Mouse (Mus musculus): Measurements from ENCODE around the gene Rps6ka5. TPM values are rescaled to one million over a fixed set of nuclear protein-coding genes. Genes with fewer than 3 reads are reported as not detected.

Rps6ka5 gene
- polyA plus RNA-seq, 1 experiment from 2014 or later, result 5.8 TPM

GRCm38 (mm10) chr12:100739011-100739570, 12.3 kb upstream of the Rps6ka5 start:
- Histone ChIP-seq H3K4me3 (ENCODE audit: control insufficient read depth in 1 of 2, insufficient read depth in 1 of 2, low read depth in 1 of 2, low read length in 2 of 2) (no peak overlapping the region), H3K36me3 (ENCODE audit: control insufficient read depth, insufficient read depth, low read length) (no peaks in the 10 kb centered on the region), H3K27ac (replicated peaks in 1 of 2; ENCODE audit: control insufficient read depth in 1 of 2, insufficient read depth in 1 of 2, low read depth in 2 of 2, low read length in 2 of 2) (no peak overlapping the region), H3K4me1 (ENCODE audit: control insufficient read depth in 2 of 2, insufficient read depth in 2 of 2, low read length in 2 of 2) (no peaks in the 10 kb centered on the region), H3K9me3 (ENCODE audit: control insufficient read depth, low read length) (0 out of 2 replicates have a peak, but pooled peaks cover 4% of the 10 kb centered on the region), H3K27me3 (ENCODE audit: control insufficient read depth, insufficient read depth, low read length) (no peaks in the 10 kb centered on the region), H3K9ac (ENCODE audit: low read length) (no peak overlapping the region), H3K4me2 (ENCODE audit: low read length) (no peak overlapping the region)
- 73% methylated on average over 4 of the region's 4 CpGs for WGBS
- no peak for ATAC-seq (ENCODE audit: insufficient number of reproducible peaks, insufficient read depth, low FRiP score, low read depth)

GRCm38 (mm10) chr12:100738498-100738897, 11.7 kb upstream of the Rps6ka5 start:
- no peak overlapping the region for H3K27ac ChIP-seq (replicated peaks in 1 of 2; ENCODE audit: control insufficient read depth in 1 of 2, insufficient read depth in 1 of 2, low read depth in 2 of 2, low read length in 2 of 2)
- no peak overlapping the region for H3K4me3 ChIP-seq (ENCODE audit: control insufficient read depth in 1 of 2, insufficient read depth in 1 of 2, low read depth in 1 of 2, low read length in 2 of 2)
- ATAC-seq (ENCODE audit: insufficient number of reproducible peaks, insufficient read depth, low FRiP score, low read depth), result no peak
- no peaks in the 10 kb centered on the region for H3K36me3 ChIP-seq (ENCODE audit: control insufficient read depth, insufficient read depth, low read length)
- WGBS, result 61% methylated on average over 3 of the region's 3 CpGs
- H3K27me3 ChIP-seq (ENCODE audit: control insufficient read depth, insufficient read depth, low read length), result no peaks in the 10 kb centered on the region
- H3K9me3 ChIP-seq (ENCODE audit: control insufficient read depth, low read length), result 0 out of 2 replicates have a peak, but pooled peaks cover 4% of the 10 kb centered on the region
- H3K4me1 ChIP-seq (ENCODE audit: control insufficient read depth in 2 of 2, insufficient read depth in 2 of 2, low read length in 2 of 2), result no peaks in the 10 kb centered on the region
- no peak overlapping the region for H3K4me2 ChIP-seq (ENCODE audit: low read length)
- no peak overlapping the region for H3K9ac ChIP-seq (ENCODE audit: low read length)

DNA sequence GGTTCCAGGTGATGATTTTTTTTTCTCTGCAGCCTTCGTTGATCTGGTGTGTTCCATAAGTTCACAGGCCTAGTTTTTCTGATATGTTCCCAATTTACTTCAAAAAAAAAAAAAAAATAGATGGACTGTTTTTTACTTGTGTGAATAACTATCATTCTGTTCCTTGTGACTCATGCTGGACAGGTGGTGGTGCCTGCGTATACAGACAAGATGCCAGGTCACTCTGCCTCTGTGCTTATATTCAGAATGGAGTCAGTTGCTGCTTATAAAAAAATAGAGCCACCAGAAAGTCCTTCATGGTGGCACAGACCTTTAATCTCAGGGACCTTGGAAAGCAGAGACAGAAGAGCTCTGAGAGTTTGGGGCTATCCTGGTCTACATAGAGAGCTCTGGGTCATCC, 8.8 kb upstream of the Rps6ka5 start:
- H3K27me3 ChIP-seq (ENCODE audit: control insufficient read depth, insufficient read depth, low read length), result no peaks in the 10 kb centered on the region
- H3K27ac ChIP-seq (replicated peaks in 1 of 2; ENCODE audit: control insufficient read depth in 1 of 2, insufficient read depth in 1 of 2, low read depth in 2 of 2, low read length in 2 of 2), result no peak overlapping the region
- WGBS, result 87% methylated on average over 2 of the region's 2 CpGs
- ATAC-seq (ENCODE audit: insufficient number of reproducible peaks, insufficient read depth, low FRiP score, low read depth), result no peak
- no peaks in the 10 kb centered on the region for H3K9me3 ChIP-seq (ENCODE audit: control insufficient read depth, low read length)
- no peaks in the 10 kb centered on the region for H3K36me3 ChIP-seq (ENCODE audit: control insufficient read depth, insufficient read depth, low read length)
- no peak overlapping the region for H3K9ac ChIP-seq (ENCODE audit: low read length)
- no peaks in the 10 kb centered on the region for H3K4me1 ChIP-seq (ENCODE audit: control insufficient read depth in 2 of 2, insufficient read depth in 2 of 2, low read length in 2 of 2)
- no peak overlapping the region for H3K4me3 ChIP-seq (ENCODE audit: control insufficient read depth in 1 of 2, insufficient read depth in 1 of 2, low read depth in 1 of 2, low read length in 2 of 2)
- no peak overlapping the region for H3K4me2 ChIP-seq (ENCODE audit: low read length)

- no peak for ATAC-seq (ENCODE audit: insufficient number of reproducible peaks, insufficient read depth, low FRiP score, low read depth)
- no peak overlapping the region for H3K27ac ChIP-seq (replicated peaks in 1 of 2; ENCODE audit: control insufficient read depth in 1 of 2, insufficient read depth in 1 of 2, low read depth in 2 of 2, low read length in 2 of 2)
- no peaks in the 10 kb centered on the region for H3K9me3 ChIP-seq (ENCODE audit: control insufficient read depth, low read length)
- no peak overlapping the region for H3K4me3 ChIP-seq (ENCODE audit: control insufficient read depth in 1 of 2, insufficient read depth in 1 of 2, low read depth in 1 of 2, low read length in 2 of 2)
- WGBS, result 73% methylated on average over 5 of the region's 5 CpGs
- no peaks in the 10 kb centered on the region for H3K4me1 ChIP-seq (ENCODE audit: control insufficient read depth in 2 of 2, insufficient read depth in 2 of 2, low read length in 2 of 2)
- no peak overlapping the region for H3K9ac ChIP-seq (ENCODE audit: low read length)
- no peaks in the 10 kb centered on the region for H3K36me3 ChIP-seq (ENCODE audit: control insufficient read depth, insufficient read depth, low read length)
- no peak overlapping the region for H3K4me2 ChIP-seq (ENCODE audit: low read length)
- H3K27me3 ChIP-seq (ENCODE audit: control insufficient read depth, insufficient read depth, low read length), result no peaks in the 10 kb centered on the region
Measured at GRCm38 (mm10) chr12:100735156-100735555, 8.4 kb upstream of the Rps6ka5 start.

DNA sequence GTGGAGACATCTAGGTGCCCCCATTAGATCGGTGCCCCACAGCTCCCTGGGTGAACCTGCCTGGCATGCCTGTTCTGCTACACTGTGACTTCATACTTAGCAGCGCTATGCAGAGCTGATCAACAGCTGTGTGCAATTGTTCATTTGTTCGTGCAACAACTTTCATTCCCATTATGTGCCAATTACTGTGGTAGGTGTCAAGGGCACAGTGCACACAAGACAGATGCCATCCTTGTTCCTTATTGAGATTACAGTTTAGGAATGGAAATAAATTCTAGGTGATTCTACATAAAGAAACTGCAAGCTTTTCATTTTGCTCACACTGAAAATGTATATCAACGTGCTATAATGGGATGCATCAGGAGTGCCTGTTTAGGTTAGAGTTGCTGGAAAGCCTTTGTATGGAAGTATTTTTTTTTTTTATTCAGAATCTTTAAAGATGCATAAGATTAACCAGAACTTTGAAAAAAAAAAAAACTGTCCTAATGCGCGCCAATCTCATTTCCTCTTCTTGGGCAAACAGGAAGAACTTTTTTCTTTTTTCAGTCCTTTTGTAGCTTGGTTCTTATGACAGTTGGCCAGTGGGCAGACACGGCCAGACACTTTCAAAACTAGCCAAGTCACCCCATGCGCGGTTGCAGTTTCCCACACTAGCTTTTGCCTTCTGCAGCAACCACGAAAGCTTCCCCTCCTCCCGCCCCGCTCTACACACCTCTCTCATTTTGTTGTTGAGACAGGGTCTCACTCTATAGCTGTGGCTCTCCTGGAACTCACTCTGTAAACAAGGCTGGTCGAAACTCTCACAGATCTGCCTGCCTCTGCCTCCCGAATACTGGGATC, 2.1 kb upstream of the Rps6ka5 start:
- H3K4me2 ChIP-seq (ENCODE audit: low read length), result no peak overlapping the region
- 63% methylated on average over 14 of the region's 14 CpGs for whole genome bisulfite sequencing

GRCm38 (mm10) chr12:100727891-100728290, 1.1 kb upstream of the Rps6ka5 start:
- 34% methylated on average over 7 of the region's 7 CpGs for WGBS
- H3K4me2 ChIP-seq (ENCODE audit: low read length), result no peak overlapping the region
- H3K36me3 ChIP-seq (ENCODE audit: control insufficient read depth, insufficient read depth, low read length), result no peaks in the 10 kb centered on the region
- peaks cover 0 to 10% of the 10 kb centered on the region in 2 experiments; a peak in 3 of 4 replicates for H3K4me1 ChIP-seq (ENCODE audit: control insufficient read depth in 2 of 2, insufficient read depth in 2 of 2, low read length in 2 of 2)
- no peak overlapping the region for H3K4me3 ChIP-seq (ENCODE audit: control insufficient read depth in 1 of 2, insufficient read depth in 1 of 2, low read depth in 1 of 2, low read length in 2 of 2)
- no peaks in the 10 kb centered on the region for H3K27me3 ChIP-seq (ENCODE audit: control insufficient read depth, insufficient read depth, low read length)
- no peaks in the 10 kb centered on the region for H3K9me3 ChIP-seq (ENCODE audit: control insufficient read depth, low read length)
- no peak overlapping the region for H3K9ac ChIP-seq (ENCODE audit: low read length)
- ATAC-seq (ENCODE audit: insufficient number of reproducible peaks, insufficient read depth, low FRiP score, low read depth), result no peak
- H3K27ac ChIP-seq (replicated peaks in 1 of 2; ENCODE audit: control insufficient read depth in 1 of 2, insufficient read depth in 1 of 2, low read depth in 2 of 2, low read length in 2 of 2), result no peak overlapping the region

More for the DNA sequence above, 2.1 kb upstream of the Rps6ka5 start:
- Histone ChIP-seq H3K36me3 (ENCODE audit: control insufficient read depth, insufficient read depth, low read length) (no peaks in the 10 kb centered on the region), H3K27me3 (ENCODE audit: control insufficient read depth, insufficient read depth, low read length) (no peaks in the 10 kb centered on the region), H3K9me3 (ENCODE audit: control insufficient read depth, low read length) (no peaks in the 10 kb centered on the region), H3K27ac (replicated peaks in 1 of 2; ENCODE audit: control insufficient read depth in 1 of 2, insufficient read depth in 1 of 2, low read depth in 2 of 2, low read length in 2 of 2) (no peak overlapping the region), H3K9ac (ENCODE audit: low read length) (no peak overlapping the region), H3K4me3 (ENCODE audit: control insufficient read depth in 1 of 2, insufficient read depth in 1 of 2, low read depth in 1 of 2, low read length in 2 of 2) (no peak overlapping the region), H3K4me1 (ENCODE audit: control insufficient read depth in 2 of 2, insufficient read depth in 2 of 2, low read length in 2 of 2) (peaks cover 0 to 7% of the 10 kb centered on the region in 2 experiments; a peak in 2 of 4 replicates)
- no peak for ATAC-seq (ENCODE audit: insufficient number of reproducible peaks, insufficient read depth, low FRiP score, low read depth)

DNA sequence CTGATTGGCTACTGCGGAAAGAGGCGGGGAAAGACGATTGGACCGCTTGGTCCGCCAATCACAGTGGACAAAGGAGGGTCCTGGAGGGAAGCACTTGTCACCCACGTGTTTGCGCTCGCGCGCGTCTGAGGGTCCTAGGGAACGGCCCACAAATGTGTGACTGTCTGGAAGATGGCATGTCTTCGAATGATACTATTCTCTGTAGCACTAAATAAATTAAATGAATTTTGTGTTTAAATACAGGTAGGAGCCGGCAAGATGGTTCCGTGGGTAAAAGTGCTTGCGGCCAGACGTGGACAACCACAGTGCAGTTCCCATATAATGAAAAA, 1.4 kb downstream of the Rps6ka5 start:
- Histone ChIP-seq H3K9me3 (ENCODE audit: control insufficient read depth, low read length) (no peaks in the 10 kb centered on the region), H3K27ac (replicated peaks in 1 of 2; ENCODE audit: control insufficient read depth in 1 of 2, insufficient read depth in 1 of 2, low read depth in 2 of 2, low read length in 2 of 2) (no peak overlapping the region), H3K4me1 (ENCODE audit: control insufficient read depth in 2 of 2, insufficient read depth in 2 of 2, low read length in 2 of 2) (peaks cover 0 to 10% of the 10 kb centered on the region in 2 experiments; a peak in 3 of 4 replicates), H3K9ac (ENCODE audit: low read length) (no peak overlapping the region), H3K36me3 (ENCODE audit: control insufficient read depth, insufficient read depth, low read length) (no peaks in the 10 kb centered on the region), H3K4me2 (ENCODE audit: low read length) (peak overlapping the region; percentile 75), H3K27me3 (ENCODE audit: control insufficient read depth, insufficient read depth, low read length) (no peaks in the 10 kb centered on the region), H3K4me3 (ENCODE audit: control insufficient read depth in 1 of 2, insufficient read depth in 1 of 2, low read depth in 1 of 2, low read length in 2 of 2) (peak overlapping the region; percentile 54 to 95)
- no peak for ATAC-seq (ENCODE audit: insufficient number of reproducible peaks, insufficient read depth, low FRiP score, low read depth)
- WGBS, result 6% methylated on average over 17 of the region's 17 CpGs

Measured in heart, embryonic 14.5 days (tissue).